Mouse (Mus musculus): ENCODE results near the gene Slc30a7. TPM values are rescaled to one million over a fixed set of nuclear protein-coding genes. Genes with fewer than 3 reads are reported as not detected.
"Not testable (repeated sequence)": the region's sequence is repeated elsewhere in the genome, so short reads cannot be mapped to it uniquely, and the experiment has no call there.

Gene Slc30a7
- total RNA-seq, 2 experiments from 2014 or later: 26.9 to 28.2 TPM

- DNase-seq: no peak
Measured at GRCm38 (mm10) chr3:115944376-115944775, 62.8 kb downstream of the Slc30a7 start.

DNA sequence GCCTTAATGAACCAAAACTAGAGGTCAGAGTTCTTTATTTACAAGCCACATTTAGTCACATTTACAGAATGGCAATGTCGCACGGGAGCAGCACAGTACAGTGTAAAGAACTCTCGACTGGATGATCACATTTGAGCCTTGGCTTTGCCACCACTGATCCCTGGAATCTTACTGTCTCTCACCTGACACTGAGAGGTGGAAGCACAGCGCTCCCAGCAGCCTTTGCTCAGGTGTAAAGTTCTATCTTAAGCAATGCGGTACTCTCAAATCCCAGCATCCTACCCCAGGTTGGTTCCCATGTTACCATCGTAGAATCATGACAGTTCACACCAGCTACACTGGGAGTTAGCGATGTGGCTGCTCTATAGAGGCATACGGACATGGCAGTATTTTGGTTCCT is 65.7 kb downstream of the Slc30a7 start:
- DNase-seq: no peak

DNA sequence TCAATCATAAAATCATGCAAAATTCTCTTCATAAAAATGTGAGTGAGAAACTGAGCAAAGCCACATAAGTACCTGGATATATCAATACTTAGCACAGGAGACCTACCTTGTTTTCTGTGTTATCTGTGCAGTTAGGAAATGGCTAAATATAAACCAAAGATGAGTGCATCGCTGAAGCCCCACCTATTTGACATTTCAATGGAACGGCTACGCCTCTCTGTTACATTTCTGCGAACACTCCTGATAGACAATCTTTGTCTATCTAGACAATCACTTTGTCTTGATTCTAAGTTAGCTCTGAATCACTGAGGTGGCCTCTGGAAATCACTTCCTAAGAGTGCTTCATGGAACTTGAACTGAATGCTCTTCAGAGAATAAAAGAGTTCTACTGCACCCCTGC is 66.7 kb downstream of the Slc30a7 start:
- DNase-seq: no peak

GRCm38 (mm10) chr3:115937807-115938206 is 69.4 kb downstream of the Slc30a7 start:
- DNase-seq: no peak

GRCm38 (mm10) chr3:115936734-115937599 is 70.2 kb downstream of the Slc30a7 start:
- DNase-seq: no peak

- DNase-seq: peak; percentile 17 to 21
Measured at GRCm38 (mm10) chr3:115933293-115934186, 73.7 kb downstream of the Slc30a7 start.

DNA sequence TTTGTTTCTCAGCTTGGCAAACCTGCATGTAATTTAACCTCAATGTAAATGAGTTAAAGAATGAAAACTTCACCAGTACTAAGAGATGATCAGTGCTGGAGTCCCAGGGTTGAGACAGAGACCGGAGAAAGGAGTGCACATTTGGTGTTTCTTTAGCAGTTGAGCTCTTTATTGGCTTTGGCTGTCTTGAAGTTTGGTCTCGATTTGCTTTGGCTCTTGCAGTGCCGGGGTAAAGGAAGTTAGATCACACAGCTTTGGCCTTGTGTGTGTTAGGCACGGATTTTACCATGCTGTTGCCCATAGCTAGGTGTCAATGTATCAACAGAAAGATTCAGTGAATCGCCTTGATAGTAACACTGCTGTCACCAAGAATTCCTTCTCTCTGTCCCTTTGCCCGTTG is 75.5 kb downstream of the Slc30a7 start:
- DNase-seq: no peak

DNA sequence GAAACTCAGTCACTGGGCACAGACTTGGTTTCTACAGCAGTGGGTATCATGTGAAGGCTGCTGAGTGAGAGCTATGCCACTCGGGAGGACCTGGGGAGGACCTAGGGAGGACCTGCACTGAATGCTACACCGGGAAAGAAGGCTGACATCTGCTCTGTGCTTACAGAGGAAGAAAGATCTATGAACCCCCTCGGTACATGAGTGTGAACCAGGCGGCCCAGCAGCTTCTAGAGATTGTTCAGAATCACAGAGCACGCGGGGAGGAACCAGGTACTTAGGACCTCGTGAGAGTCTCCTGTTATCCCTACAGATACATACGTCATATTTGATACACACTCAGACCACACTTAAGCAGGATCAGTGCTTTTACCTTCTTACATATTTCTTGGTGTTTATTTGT is 80.7 kb downstream of the Slc30a7 start:
- DNase-seq: no peak

- no peak for DNase-seq
Measured at GRCm38 (mm10) chr3:115924401-115925190, 82.6 kb downstream of the Slc30a7 start.

GRCm38 (mm10) chr3:115907406-115907805 is 99.8 kb downstream of the Slc30a7 start:
- DNase-seq: not testable (repeated sequence)

- DNase-seq: no peak
Measured at GRCm38 (mm10) chr3:115905567-115905966, 101.6 kb downstream of the Slc30a7 start.

- DNase-seq: no peak
Measured at GRCm38 (mm10) chr3:115905067-115905466, 102.1 kb downstream of the Slc30a7 start.

DNA sequence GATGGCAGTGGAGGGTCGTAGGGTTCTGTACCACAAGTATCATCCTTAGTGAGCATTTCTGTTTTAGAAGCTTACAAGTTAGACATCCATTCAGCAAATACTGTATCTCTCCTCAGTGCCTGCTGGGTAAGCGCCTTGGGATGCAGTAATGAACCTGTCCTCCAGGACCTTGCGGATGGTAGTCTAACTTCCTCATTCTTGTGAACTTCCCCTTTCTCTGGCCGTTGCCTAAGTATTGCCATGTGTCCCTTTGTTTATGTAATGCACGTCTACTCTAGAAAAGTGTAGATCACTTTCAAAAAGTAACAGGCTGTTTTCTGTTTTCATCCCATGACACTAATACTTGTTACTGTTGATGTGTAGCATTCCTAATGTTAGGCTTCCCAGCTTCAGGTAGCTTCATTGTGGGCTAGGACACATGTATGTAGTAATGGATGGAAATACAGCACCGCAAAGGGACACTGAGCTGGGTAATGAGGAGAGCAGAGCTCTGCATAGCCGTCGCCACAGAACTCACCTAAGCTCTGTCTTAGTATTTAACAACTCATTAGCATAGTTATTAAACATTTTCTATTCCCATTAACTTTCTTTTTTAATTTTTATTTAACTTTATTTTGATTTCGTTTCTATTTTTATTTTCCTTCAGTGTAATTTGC is 104.8 kb downstream of the Slc30a7 start:
- no peak for DNase-seq

DNA sequence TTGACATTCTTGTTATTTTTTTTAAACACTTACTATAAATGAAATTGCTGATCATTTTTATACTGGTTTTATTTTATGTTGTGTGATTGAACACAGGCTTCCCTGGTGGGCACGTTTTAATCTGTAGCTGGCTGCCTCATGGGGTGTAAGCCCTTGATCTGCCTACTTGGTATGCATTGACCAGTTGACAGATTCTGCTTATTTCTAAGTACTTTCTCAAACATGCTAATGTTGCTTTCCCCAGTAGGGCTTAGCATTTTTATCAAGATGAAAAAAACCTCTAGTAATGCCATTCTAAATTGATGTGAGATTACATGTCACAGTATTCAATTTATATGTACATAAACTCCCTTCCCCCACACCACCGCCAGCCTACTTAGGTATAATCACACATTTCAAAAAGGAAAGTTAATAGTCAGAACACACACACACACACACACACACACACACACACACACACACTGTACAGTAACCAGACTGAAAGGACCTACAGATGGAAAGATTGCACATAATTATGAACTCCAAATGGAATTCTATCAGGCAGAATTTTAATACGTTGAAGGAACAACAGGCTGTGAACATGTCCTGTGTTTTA is 108.8 kb downstream of the Slc30a7 start:
- DNase-seq: no peak

DNA sequence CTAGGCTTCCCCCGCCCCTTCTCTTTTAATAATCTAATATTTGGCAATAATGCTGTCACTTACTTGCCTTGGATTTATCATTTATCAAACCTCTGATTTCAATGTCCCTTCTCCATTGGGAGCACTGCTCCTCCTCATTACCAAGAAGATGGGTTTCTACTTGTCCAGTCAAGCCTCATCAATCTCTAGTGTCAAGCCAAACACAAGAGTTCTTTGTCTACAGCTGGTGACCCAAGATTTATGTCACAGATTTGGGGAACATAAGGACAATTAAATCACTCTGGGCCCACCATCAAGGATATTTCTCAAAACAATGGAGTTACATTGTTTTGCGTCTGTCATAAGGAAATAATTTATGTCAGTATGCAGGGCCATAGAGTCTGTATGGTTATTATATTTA is 114.0 kb downstream of the Slc30a7 start:
- no peak for DNase-seq

DNA sequence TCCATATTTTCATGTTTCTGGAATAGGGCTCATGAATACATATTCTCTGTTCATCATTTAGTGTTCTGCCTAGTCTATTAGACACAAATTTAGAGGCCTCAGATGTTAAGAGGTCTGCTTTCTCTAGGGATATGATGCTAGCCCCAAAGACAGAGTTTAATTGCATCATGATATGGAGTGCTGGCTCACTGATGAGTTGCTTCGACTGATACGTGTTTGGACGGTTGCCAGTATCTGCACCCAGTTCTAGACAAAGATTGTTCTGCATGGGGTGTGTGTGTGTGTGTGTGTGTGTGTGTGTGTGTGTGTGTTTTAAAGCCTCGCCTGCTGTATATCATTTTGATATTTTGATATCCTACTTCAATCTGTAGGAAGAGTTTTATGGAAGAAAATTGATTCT is 114.9 kb downstream of the Slc30a7 start:
- no peak for DNase-seq

Small RNA genes within 50 kb of the gene (microRNA-seq; reads per million reads assigned to microRNA genes)
- gene Mir669n: 0 reads per million in 2 experiments

Other genes with a start within 250 kb of the Slc30a7 start
- 10 to 100 TPM; 13.6 to 17.2 TPM for gene Dph5, start 119.6 kb downstream of the Slc30a7 start, total RNA-seq (2021)
- 10 to 100 TPM; 69.3 to 70.7 TPM for gene Extl2, start 56 bp upstream of the Slc30a7 start, total RNA-seq (2021)
- gene Vcam1, start 122.3 kb upstream of the Slc30a7 start, total RNA-seq (2021): 10 to 100 TPM; 20.7 to 24.3 TPM
- gene Gpr88, start 246.1 kb upstream of the Slc30a7 start, total RNA-seq (2021): 1 to 10 TPM; 1.9 to 3.4 TPM